Mouse (Mus musculus): ENCODE measurements around the gene Arhgap24. TPM values are rescaled to one million over a fixed set of nuclear protein-coding genes. Genes with fewer than 3 reads are reported as not detected.

The Arhgap24 gene
- total RNA-seq, 2 experiments from 2014 or later: 6.0 to 7.5 TPM

GRCm38 (mm10) chr5:102494827-102495226, 13.6 kb downstream of the Arhgap24 start:
- DNase-seq (ENCODE audit: low spot score in 2 of 2): no peak
- intact Hi-C loops (cut with DNase I): no loop called here

DNA sequence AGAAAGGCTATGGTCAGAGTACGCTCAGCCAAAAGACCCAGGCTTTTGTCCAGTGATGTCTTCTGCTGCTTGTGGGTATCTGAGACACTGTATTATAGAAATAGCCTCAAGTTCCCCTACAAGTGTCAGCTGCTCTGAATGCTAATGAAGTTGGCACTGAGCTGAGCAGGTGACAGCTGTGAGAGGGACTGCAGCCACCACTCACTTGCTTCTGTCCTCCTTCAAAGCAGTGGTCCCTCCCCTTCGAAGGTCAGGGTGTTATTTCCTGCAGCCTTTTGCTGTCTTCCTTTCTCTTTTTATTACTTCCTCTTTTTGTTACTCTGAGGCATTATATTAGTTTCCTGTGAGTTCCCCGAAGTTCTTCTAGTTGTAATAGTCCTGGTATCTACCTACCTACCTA, 16.0 kb downstream of the Arhgap24 start:
- DNase-seq (ENCODE audit: low spot score in 2 of 2): peak in 1 of 2 experiments; percentile 43
- intact Hi-C loops (cut with DNase I): no loop called here

GRCm38 (mm10) chr5:102498747-102499146, 17.6 kb downstream of the Arhgap24 start:
- intact Hi-C loops (cut with DNase I): no loop called here
- no peak for DNase-seq (ENCODE audit: low spot score in 2 of 2)

GRCm38 (mm10) chr5:102502333-102502732, 21.1 kb downstream of the Arhgap24 start:
- intact Hi-C loops (cut with DNase I): no loop called here
- peak in 1 of 2 experiments; percentile 28 for DNase-seq (ENCODE audit: low spot score in 2 of 2)

DNA sequence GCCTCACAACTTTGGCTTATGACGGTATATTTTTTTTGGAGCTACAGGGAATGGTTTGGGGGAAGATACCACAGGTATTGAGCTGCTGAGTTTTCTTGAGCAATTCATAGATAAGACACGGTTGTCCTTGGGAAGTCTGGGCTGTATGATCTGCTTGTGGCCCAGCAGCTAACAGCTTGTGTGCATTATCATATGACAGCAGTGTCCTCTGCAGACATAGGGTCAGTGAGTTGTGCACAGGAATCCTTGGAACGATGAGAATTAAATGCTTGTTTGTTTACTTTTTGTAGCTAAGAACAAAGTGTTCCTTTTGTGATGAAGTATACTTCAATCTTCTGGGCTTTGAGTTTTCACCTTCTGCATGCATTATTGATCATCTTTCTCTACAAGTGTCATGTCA, 21.9 kb downstream of the Arhgap24 start:
- intact Hi-C loops (cut with DNase I): no loop called here

DNA sequence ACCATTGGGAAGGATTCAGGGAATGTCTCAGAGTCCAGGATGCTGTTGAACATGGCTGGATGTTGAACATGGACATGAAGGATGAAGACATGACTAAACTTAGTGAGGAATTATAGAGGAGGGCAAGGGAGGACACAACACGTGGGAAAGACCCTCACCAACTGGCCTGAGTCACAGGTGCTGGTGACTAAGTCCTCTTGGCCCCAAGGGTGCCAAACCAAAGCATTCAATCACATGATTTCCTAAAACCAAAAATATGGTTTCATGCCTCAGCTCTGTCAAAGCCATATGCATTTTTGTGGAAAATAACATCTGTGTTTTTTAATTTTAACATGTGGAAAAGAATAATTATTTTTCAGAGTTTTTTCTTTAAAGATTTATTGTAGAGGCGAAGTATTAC, 22.7 kb downstream of the Arhgap24 start:
- intact Hi-C loops (cut with DNase I): no loop called here
- no peak for DNase-seq (ENCODE audit: low spot score in 2 of 2)

More for the DNA sequence above, 21.9 kb downstream of the Arhgap24 start:
- DNase-seq (ENCODE audit: low spot score in 2 of 2): no peak

GRCm38 (mm10) chr5:102504557-102504956, 23.4 kb downstream of the Arhgap24 start:
- intact Hi-C loops (cut with DNase I): no loop called here
- no peak for DNase-seq (ENCODE audit: low spot score in 2 of 2)

DNA sequence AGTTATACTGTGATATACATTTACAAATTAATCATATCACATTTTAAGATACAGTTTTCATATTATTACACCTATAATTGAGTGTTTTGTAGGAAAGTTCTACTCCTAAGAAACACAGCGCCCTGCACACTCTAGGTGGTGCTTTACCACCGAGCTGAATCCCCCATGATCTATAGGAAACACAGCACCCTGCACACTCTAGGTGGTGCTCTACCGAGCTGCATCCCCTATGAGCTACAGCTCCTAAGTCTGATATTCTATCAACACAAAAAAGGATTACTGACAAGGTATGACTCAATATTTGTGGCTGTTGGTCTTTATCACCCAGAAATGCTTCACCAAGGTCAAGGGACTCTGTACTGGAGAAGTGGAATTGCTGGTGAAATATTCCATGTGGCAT, 27.0 kb downstream of the Arhgap24 start:
- DNase-seq (ENCODE audit: low spot score in 2 of 2): no peak

DNA sequence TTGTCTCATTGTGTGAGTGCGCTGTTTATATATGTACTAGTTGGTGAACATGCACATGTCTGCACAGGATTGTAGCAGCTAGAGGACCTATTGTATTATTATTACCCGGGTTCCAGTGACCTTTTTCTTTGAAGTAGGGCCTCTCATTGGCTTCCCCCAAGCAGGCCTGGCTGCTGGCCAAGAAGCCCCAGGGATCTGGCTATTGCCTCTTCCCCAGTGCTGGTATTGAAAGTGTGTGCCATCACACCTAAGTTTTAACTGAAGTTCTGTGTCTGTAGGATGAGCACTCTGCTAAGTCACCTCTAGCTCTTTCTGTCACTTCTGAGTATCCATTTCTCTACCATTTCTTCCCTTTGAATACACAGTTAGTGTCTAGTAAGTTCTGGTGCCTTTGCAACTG, 28.2 kb downstream of the Arhgap24 start:
- no peak for DNase-seq (ENCODE audit: low spot score in 2 of 2)
- intact Hi-C loops (cut with DNase I): no loop called here

More for the DNA sequence above, 27.0 kb downstream of the Arhgap24 start:
- intact Hi-C loops (cut with DNase I): no loop called here

GRCm38 (mm10) chr5:102511651-102512050, 30.5 kb downstream of the Arhgap24 start:
- no peak for DNase-seq (ENCODE audit: low spot score in 2 of 2)
- intact Hi-C loops (cut with DNase I): no loop called here

DNA sequence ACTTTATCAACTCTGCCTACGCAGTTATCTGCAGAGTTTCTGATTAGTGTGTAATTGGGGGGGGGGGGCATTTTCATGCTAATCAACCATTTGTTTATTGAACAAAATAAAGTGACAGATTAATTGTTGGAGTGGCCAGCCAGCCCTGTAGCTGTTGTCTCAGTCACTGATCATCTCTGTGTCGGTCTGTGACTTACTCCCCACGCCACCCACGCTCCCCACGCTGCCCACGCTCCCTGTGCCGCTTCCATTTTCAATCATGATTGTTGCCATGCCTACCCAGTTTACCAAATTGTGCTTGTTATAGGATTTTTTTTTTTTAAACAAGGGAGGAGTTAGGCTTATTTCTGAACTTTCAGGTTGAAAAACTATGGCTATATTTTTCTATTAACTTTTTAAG, 34.3 kb downstream of the Arhgap24 start:
- intact Hi-C loops (cut with DNase I): no loop called here
- no peak for DNase-seq (ENCODE audit: low spot score in 2 of 2)

- intact Hi-C loops (cut with DNase I): no loop called here
Measured at GRCm38 (mm10) chr5:102520506-102520905, 39.3 kb downstream of the Arhgap24 start.

DNA sequence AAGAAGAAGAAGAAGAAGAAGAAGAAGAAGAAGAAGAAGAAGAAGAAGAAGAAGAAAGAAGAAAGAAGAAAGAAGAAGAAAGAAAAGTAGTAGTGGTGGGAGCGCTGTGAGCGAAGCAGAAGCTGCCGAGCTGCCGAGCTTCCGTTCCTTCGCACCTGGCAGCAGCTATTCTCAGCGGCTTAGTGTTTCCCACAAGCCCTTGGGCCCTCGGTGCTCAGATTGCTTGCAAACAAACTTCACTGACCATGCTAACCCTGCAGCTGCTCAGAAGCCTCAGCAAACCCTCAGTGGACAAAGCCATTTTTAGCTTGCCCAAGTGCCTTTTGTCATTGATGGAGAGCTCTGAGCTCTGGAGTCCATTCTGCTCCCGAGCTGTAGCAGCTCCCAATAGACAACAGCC, 54.1 kb downstream of the Arhgap24 start:
- intact Hi-C loops (cut with DNase I): no loop called here
- no peak for DNase-seq (ENCODE audit: low spot score in 2 of 2)

More at GRCm38 (mm10) chr5:102520506-102520905, 39.3 kb downstream of the Arhgap24 start:
- no peak for DNase-seq (ENCODE audit: low spot score in 2 of 2)

- intact Hi-C loops (cut with DNase I): no loop called here
- no peak for DNase-seq (ENCODE audit: low spot score in 2 of 2)
Measured at GRCm38 (mm10) chr5:102537819-102538218, 56.6 kb downstream of the Arhgap24 start.

- no peak for DNase-seq (ENCODE audit: low spot score in 2 of 2)
- intact Hi-C loops (cut with DNase I): no loop called here
Measured at GRCm38 (mm10) chr5:102546296-102546695, 65.1 kb downstream of the Arhgap24 start.

GRCm38 (mm10) chr5:102547786-102548185, 66.6 kb downstream of the Arhgap24 start:
- intact Hi-C loops (cut with DNase I): no loop called here
- no peak for DNase-seq (ENCODE audit: low spot score in 2 of 2)

DNA sequence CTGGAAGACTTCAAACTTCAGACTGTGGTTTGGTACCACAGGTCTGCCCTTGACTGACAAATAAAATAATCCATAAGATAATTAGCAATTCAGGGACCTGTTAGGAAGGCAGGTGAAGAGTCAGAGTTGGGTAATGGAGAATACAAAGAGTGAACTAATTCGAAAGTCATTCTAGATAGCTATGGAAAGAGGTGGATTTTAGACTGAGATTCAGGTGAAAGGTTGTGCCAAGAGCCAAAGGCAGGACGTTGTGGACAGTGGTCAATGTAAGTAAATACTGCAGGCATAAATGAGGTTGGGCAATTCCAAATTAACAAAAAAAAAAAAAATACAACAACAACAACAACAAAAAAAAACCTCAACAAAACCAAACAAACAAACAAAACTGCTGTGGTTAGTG, 67.2 kb downstream of the Arhgap24 start:
- intact Hi-C loops (cut with DNase I): no loop called here

GRCm38 (mm10) chr5:102550211-102550610, 69.0 kb downstream of the Arhgap24 start:
- DNase-seq (ENCODE audit: low spot score in 2 of 2): no peak
- intact Hi-C loops (cut with DNase I): no loop called here

More for the DNA sequence above, 67.2 kb downstream of the Arhgap24 start:
- no peak for DNase-seq (ENCODE audit: low spot score in 2 of 2)

- intact Hi-C loops (cut with DNase I): no loop called here
Measured at GRCm38 (mm10) chr5:102550870-102551637, 69.9 kb downstream of the Arhgap24 start.

GRCm38 (mm10) chr5:102552533-102552932, 71.3 kb downstream of the Arhgap24 start:
- DNase-seq (ENCODE audit: low spot score in 2 of 2): no peak
- intact Hi-C loops (cut with DNase I): no loop called here

More at GRCm38 (mm10) chr5:102550870-102551637, 69.9 kb downstream of the Arhgap24 start:
- DNase-seq (ENCODE audit: low spot score in 2 of 2): no peak

DNA sequence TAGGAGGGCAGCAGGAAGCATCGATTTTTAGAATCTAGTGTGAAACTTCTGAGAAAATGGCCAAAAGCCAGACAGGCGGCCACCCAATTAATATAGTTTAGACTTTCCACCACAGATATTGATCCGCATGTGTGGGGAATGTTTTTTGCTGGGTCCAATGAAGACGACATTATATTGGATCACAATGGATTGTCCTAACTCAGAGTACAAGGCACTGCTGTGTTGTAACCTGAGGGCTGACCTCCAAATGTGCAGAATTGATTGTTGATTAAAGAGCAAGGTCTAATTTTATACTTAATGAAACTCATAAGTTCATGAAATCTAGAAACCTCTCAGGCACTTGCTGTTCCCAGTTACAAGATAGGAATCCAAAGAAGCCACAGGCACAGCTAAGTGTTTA, 74.8 kb downstream of the Arhgap24 start:
- DNase-seq (ENCODE audit: low spot score in 2 of 2): no peak
- intact Hi-C loops (cut with DNase I): no loop called here
